Mouse (Mus musculus) myocyte (in vitro differentiated cells): Measurements from ENCODE around the gene Stk25. TPM values are rescaled to one million over a fixed set of nuclear protein-coding genes. Genes with fewer than 3 reads are reported as not detected.

Experiments used
- H3K27me3 ChIP-seq: one replicate; pipeline ENCODE4 v1.6.1; 2011; ENCODE audit not compliant: control insufficient read depth, insufficient read depth, insufficient read length
- H3K36me3 ChIP-seq: one replicate; pipeline ENCODE4 v1.6.1; 2011; ENCODE audit not compliant: control insufficient read depth, insufficient read depth
- H3K4me2 ChIP-seq: one replicate; pipeline ENCODE4 v1.6.1; 2011; ENCODE audit warnings: low read depth, control low read depth
- H3K4me3 ChIP-seq: one replicate; pipeline ENCODE4 v1.5.1; 2011; ENCODE audit warnings: mild to moderate bottlenecking, control low read depth, moderate library complexity
- H3K79me2 ChIP-seq: one replicate; pipeline ENCODE4 v1.6.1; 2011; ENCODE audit not compliant: control insufficient read depth, insufficient read depth
- H3ac ChIP-seq: one replicate; pipeline ENCODE4 v1.6.1; 2011; ENCODE audit not compliant: control insufficient read depth, insufficient read length
- CEBPB ChIP-seq: IDR thresholded peaks from 2 replicates; pipeline ENCODE4 v1.6.1; 2011; ENCODE audit warnings: mild to moderate bottlenecking, moderate library complexity; ENCODE audit not compliant: poor library complexity, insufficient read depth, severe bottlenecking
- E2F4 ChIP-seq: IDR thresholded peaks from one replicate; pipeline ENCODE4 v1.6.1; 2011; ENCODE audit warnings: mild to moderate bottlenecking, control low read depth, moderate library complexity; ENCODE audit not compliant: insufficient read depth
- MAX ChIP-seq: IDR thresholded peaks from one replicate; pipeline ENCODE4 v1.6.1; 2011; ENCODE audit warnings: low read depth, mild to moderate bottlenecking, control low read depth
- MYOD1 ChIP-seq, 3 experiments: IDR thresholded peaks; one replicate each; pipeline ENCODE4 v1.6.1; 2011; ENCODE audit warnings: control low read depth in 2 of 3, low read depth in 2 of 3, mild to moderate bottlenecking in 2 of 3, moderate library complexity in 1 of 3; ENCODE audit not compliant: insufficient read length in 2 of 3, control insufficient read depth in 1 of 3
- MYOG ChIP-seq, 3 experiments: IDR thresholded peaks; one replicate each; pipeline ENCODE4 v1.6.1; 2011; ENCODE audit warnings: control low read depth in 2 of 3, low read depth in 2 of 3, mild to moderate bottlenecking in 2 of 3; ENCODE audit not compliant: insufficient read length in 2 of 3, control insufficient read depth in 1 of 3, insufficient read depth in 1 of 3
- POLR2A ChIP-seq: IDR thresholded peaks from one replicate; pipeline ENCODE4 v1.6.1; 2011; ENCODE audit warnings: low read depth, mild to moderate bottlenecking, control low read depth, moderate library complexity; ENCODE audit not compliant: insufficient read length
- POLR2AphosphoS2 ChIP-seq: IDR thresholded peaks from one replicate; pipeline ENCODE4 v1.6.1; 2011; ENCODE audit warnings: low read depth, control low read depth; ENCODE audit not compliant: insufficient read length
- REST ChIP-seq: IDR thresholded peaks from one replicate; pipeline ENCODE4 v1.6.1; 2011; ENCODE audit warnings: mild to moderate bottlenecking, control low read depth, moderate library complexity; ENCODE audit not compliant: insufficient read depth, insufficient read length
- SRF ChIP-seq: IDR thresholded peaks from one replicate; pipeline ENCODE4 v1.6.1; 2011; ENCODE audit warnings: low read depth; ENCODE audit not compliant: control insufficient read depth, insufficient read length
- TCF12 ChIP-seq: IDR thresholded peaks from one replicate; pipeline ENCODE4 v1.6.1; 2011; ENCODE audit warnings: mild to moderate bottlenecking, control low read depth; ENCODE audit not compliant: poor library complexity, insufficient read depth, severe bottlenecking
- TCF3 ChIP-seq: IDR thresholded peaks from one replicate; pipeline ENCODE4 v1.6.1; 2011; ENCODE audit warnings: low read depth, control low read depth; ENCODE audit not compliant: insufficient read length
- USF1 ChIP-seq: IDR thresholded peaks from one replicate; pipeline ENCODE4 v1.6.1; 2011; ENCODE audit warnings: low read depth, mild to moderate bottlenecking, control low read depth, moderate library complexity
- polyA plus RNA-seq: library from polyadenylated mRNA; unstranded; fragments of >200 nt; fragmentation: generic; extraction: Trizol; gene quantifications from one replicate; pipeline ENCODE4 v1.2.1, GENCODE M21; 2012; ENCODE audit warnings: missing spikeins

Stk25 gene
- polyA plus RNA-seq, 1 experiment = 119 TPM

GRCm38 (mm10) chr1:93697317-93697716, 38.9 kb upstream of the Stk25 start:
- no peak for TF ChIP-seq SRF
- TF ChIP-seq MYOD1 (IDR thresholded peaks at IDR 0.05; ENCODE audit: control insufficient read depth in 1 of 3, insufficient read length in 2 of 3, low read depth in 2 of 3) = no peak
- no peak for TF ChIP-seq E2F4
- no peak for TF ChIP-seq TCF3
- TF ChIP-seq MYOG (IDR thresholded peaks at IDR 0.05; ENCODE audit: control insufficient read depth in 1 of 3, insufficient read depth in 1 of 3, insufficient read length in 2 of 3, low read depth in 2 of 3) = no peak
- no peak for TF ChIP-seq POLR2AphosphoS2
- TF ChIP-seq TCF12 = no peak
- no peak for TF ChIP-seq CEBPB
- TF ChIP-seq POLR2A = no peak
- no peak for TF ChIP-seq USF1
- no peak for TF ChIP-seq REST
- TF ChIP-seq MAX = no peak
- no peaks in the 10 kb centered on the region for H3K79me2 ChIP-seq
- H3K4me3 ChIP-seq = no peak overlapping the region
- H3K36me3 ChIP-seq = peaks cover 4% of the 10 kb centered on the region
- no peaks in the 10 kb centered on the region for H3K27me3 ChIP-seq
- H3K4me2 ChIP-seq = no peak overlapping the region
- H3ac ChIP-seq = no peak overlapping the region

GRCm38 (mm10) chr1:93694966-93695365, 36.5 kb upstream of the Stk25 start:
- H3K4me3 ChIP-seq = no peak overlapping the region
- no peaks in the 10 kb centered on the region for H3K27me3 ChIP-seq
- no peak overlapping the region for H3K4me2 ChIP-seq
- peaks cover 4% of the 10 kb centered on the region for H3K36me3 ChIP-seq
- H3ac ChIP-seq = no peak overlapping the region
- H3K79me2 ChIP-seq = no peaks in the 10 kb centered on the region
- TF ChIP-seq SRF (no peak), MAX (no peak), USF1 (no peak), E2F4 (no peak), POLR2AphosphoS2 (no peak), TCF12 (no peak), POLR2A (no peak), TCF3 (no peak), REST (no peak), MYOG (IDR thresholded peaks at IDR 0.05; ENCODE audit: control insufficient read depth in 1 of 3, insufficient read depth in 1 of 3, insufficient read length in 2 of 3, low read depth in 2 of 3) (no peak), CEBPB (no peak), MYOD1 (IDR thresholded peaks at IDR 0.05; ENCODE audit: control insufficient read depth in 1 of 3, insufficient read length in 2 of 3, low read depth in 2 of 3) (no peak)

GRCm38 (mm10) chr1:93693943-93694342, 35.5 kb upstream of the Stk25 start:
- Histone ChIP-seq H3ac (no peak overlapping the region), H3K4me2 (no peak overlapping the region), H3K4me3 (no peak overlapping the region), H3K36me3 (peaks cover 4% of the 10 kb centered on the region), H3K79me2 (no peaks in the 10 kb centered on the region), H3K27me3 (no peaks in the 10 kb centered on the region)
- TF ChIP-seq TCF3 (no peak), MAX (no peak), CEBPB (no peak), POLR2AphosphoS2 (no peak), USF1 (no peak), SRF (no peak), MYOD1 (IDR thresholded peaks at IDR 0.05; ENCODE audit: control insufficient read depth in 1 of 3, insufficient read length in 2 of 3, low read depth in 2 of 3) (no peak), E2F4 (no peak), REST (no peak), TCF12 (no peak), MYOG (IDR thresholded peaks at IDR 0.05; ENCODE audit: control insufficient read depth in 1 of 3, insufficient read depth in 1 of 3, insufficient read length in 2 of 3, low read depth in 2 of 3) (no peak), POLR2A (no peak)

- peaks cover 4% of the 10 kb centered on the region for H3K36me3 ChIP-seq
- TF ChIP-seq TCF12 (no peak), REST (no peak), SRF (no peak)
- no peak overlapping the region for H3ac ChIP-seq
These were observed 35.0 kb upstream of the Stk25 start for GRCm38 (mm10) chr1:93693502-93693901.

GRCm38 (mm10) chr1:93692773-93693172, 34.3 kb upstream of the Stk25 start:
- no peak for TF ChIP-seq POLR2AphosphoS2
- Histone ChIP-seq H3K79me2 (peaks cover 5% of the 10 kb centered on the region), H3K4me3 (no peak overlapping the region), H3K36me3 (peaks cover 4% of the 10 kb centered on the region), H3K27me3 (no peaks in the 10 kb centered on the region), H3ac (no peak overlapping the region), H3K4me2 (no peak overlapping the region)

More at GRCm38 (mm10) chr1:93693502-93693901, 35.0 kb upstream of the Stk25 start:
- no peak overlapping the region for H3K4me3 ChIP-seq
- no peaks in the 10 kb centered on the region for H3K27me3 ChIP-seq
- H3K4me2 ChIP-seq = no peak overlapping the region
- no peaks in the 10 kb centered on the region for H3K79me2 ChIP-seq
